Mouse (Mus musculus): Measurements from ENCODE around the gene Htra3.

Gene Htra3

DNA sequence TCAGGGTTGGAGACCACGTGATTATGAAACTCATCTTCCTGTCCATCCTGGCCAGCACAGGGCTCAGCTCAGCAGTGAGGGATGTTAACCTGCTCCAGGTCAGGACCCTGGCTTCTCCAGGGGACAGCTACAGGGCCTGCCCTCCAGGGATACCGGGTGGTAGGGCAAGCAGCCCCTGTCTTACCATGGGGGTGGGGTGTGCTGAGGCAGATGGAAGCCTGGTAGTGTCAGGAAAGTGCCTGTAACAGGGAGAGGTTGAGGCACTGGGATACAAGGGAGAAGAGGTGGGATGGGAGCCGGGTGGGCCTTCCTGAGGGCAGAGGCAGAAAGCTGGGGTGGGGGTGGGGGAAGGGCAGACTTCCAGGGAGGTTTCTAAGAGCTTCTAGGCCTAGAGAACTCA lies 27.3 kb downstream of the Htra3 start:
- DNase-seq = no peak

- DNase-seq = no peak
Measured at GRCm38 (mm10) chr5:35648230-35648629, 31.4 kb downstream of the Htra3 start.

GRCm38 (mm10) chr5:35647562-35647961 lies 32.0 kb downstream of the Htra3 start:
- DNase-seq = peak; percentile 70

- peak; percentile 62 for DNase-seq
Measured at GRCm38 (mm10) chr5:35646927-35647326, 32.7 kb downstream of the Htra3 start.

GRCm38 (mm10) chr5:35645938-35646493 lies 33.6 kb downstream of the Htra3 start:
- no peak for DNase-seq

- DNase-seq = no peak
Measured at GRCm38 (mm10) chr5:35644082-35644481, 35.5 kb downstream of the Htra3 start.

GRCm38 (mm10) chr5:35643401-35644048 lies 36.1 kb downstream of the Htra3 start:
- no peak for DNase-seq

GRCm38 (mm10) chr5:35641961-35642584 lies 37.5 kb downstream of the Htra3 start:
- DNase-seq = peak; percentile 65

DNA sequence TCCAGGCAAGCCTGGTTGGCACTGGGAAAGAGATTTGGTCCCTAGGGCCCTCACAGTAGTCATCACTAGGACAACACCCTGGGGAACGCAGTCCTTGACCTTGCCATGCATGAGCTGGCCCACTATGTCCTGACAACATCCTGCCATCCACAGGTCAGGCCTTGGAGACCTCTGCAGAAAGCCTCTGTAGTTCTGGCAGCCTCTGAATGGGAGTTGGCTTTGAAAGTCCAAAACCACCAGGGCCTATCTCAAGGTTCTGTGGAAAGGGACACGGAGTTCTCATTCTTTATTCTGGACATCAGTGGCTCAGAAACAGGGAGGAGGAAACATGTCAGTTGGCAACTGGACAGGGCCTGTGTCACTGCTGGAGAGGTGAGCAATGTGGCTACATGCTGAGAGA lies 43.6 kb downstream of the Htra3 start:
- DNase-seq = peak; percentile 49

GRCm38 (mm10) chr5:35632841-35633240 lies 46.7 kb downstream of the Htra3 start:
- DNase-seq = no peak

GRCm38 (mm10) chr5:35631755-35632154 lies 47.8 kb downstream of the Htra3 start:
- DNase-seq = no peak

- DNase-seq = no peak
Measured at GRCm38 (mm10) chr5:35631224-35631623, 48.4 kb downstream of the Htra3 start.

DNA sequence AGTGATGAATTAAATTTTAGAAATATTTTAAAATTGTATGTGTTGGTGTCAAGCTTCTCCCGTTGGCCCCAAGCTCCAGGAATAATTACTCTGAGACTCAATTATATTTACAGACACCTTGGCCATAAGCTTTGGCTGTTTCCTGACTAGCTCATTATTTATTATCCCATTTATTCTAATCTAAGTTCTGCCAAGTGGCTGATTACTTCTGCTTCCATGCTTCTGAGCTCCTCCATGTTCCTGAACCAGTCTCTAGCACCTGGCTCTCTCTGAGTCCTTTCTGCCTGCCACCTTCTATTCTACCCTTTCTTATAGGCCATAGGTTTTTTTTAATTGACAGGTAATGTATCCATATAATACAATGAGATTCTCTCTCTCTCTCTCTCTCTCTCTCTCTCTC lies 48.9 kb downstream of the Htra3 start:
- no peak for DNase-seq

- DNase-seq = no peak
Measured at GRCm38 (mm10) chr5:35629333-35629732, 50.2 kb downstream of the Htra3 start.

- DNase-seq = peak; percentile 80
Measured at GRCm38 (mm10) chr5:35628685-35629084, 50.9 kb downstream of the Htra3 start.

- DNase-seq = no peak
Measured at GRCm38 (mm10) chr5:35627307-35627840, 52.2 kb downstream of the Htra3 start.

DNA sequence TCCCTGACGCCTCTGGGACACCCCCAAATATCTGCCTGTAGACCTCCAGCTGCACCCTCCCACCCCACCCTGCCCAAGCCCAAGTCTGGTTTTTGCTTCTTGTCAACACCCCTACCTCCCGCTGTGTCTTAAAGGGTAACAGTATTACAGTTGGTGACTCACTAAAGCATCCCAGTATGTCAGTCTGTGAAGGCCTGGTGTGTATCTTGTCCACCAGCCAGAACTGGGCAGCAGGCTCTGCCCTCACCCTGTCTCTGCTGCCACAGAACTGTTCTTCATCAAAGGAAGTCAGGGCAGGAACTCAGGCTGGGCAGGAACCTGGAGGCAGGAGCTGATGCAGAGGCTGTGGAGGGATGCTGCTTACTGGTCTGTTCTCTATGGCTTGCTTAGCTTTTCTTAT lies 53.2 kb downstream of the Htra3 start:
- no peak for DNase-seq

GRCm38 (mm10) chr5:35624751-35625239 lies 54.8 kb downstream of the Htra3 start:
- DNase-seq = peak; percentile 87

- DNase-seq = no peak
Measured at GRCm38 (mm10) chr5:35623831-35624230, 55.8 kb downstream of the Htra3 start.

DNA sequence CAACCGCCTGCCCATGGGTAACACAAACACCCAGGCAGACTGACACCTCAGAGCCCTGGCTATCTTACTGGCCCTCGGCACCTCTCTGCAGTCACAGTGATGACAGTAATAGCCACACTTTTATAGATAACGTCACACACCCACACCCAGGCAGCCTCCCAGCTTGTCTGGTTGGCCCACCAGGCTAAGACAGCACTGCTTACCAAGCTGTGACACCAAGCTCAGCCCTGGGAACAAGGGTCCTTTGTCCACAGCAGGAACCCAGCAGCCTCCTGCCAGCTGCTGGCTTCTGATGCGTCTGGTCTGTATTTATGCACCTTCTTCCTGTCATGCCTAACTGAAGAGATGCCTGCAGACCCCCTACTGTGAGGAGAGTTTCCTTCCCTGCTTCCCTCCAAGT lies 58.5 kb downstream of the Htra3 start:
- no peak for DNase-seq

DNA sequence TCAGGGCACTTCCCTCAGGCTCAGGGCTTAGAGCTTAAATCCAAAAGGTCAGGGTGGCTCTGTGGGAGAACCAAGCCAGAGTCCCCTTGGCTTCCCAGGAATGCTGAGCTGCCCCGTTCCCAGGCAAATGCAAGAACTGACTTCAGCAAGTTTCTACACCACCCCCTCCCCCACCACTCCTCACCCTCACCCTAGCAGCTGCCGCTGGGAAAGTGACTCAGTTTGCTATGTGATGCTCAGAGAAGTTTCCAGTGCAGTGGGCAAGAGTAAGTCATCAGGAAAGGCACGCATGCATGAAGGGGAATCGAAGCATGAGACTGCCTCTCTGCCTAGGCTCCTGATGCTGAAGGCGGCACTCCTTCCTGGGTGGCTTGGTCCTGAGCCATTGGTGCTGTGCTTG lies 62.6 kb downstream of the Htra3 start:
- peak; percentile 43 for DNase-seq

DNA sequence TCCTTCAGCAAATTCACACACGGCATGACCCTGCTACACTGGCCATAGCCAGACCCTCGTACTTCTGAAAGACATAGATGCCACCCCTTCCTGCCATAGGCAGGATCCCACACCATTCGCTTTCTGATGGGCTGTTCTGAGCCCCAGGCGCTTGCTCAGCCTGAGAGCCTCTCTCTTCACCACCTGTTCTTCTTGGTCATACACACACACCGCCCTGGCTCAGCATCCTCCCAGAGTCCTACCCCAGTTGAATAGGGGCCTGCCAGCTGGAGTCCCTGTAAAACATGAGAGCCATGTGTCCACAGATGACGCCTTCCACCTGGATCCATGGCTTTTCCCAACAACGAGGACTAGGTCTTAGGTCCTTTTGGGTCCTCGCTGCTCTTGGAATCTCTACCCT lies 66.9 kb downstream of the Htra3 start:
- DNase-seq = no peak

DNA sequence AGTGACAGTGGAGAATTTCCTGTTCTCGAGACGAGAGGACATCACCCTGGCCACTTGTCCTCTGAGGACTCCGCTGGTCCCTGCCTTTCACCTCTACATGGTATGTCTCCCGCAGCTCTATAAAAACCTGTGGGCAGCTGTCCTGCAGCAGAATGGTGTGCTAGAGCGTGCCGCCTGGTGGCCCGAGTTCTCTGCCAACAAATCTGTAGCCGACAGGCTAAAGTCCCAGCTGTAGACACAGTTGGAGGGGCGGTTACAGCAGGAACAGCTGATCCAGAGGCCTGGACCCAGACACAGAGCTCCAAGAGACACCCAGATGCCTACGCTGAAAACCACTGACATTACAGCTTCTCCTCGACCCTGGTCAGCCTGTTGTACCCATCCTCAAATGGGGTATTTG lies 67.7 kb downstream of the Htra3 start:
- DNase-seq = peak; percentile 49

DNA sequence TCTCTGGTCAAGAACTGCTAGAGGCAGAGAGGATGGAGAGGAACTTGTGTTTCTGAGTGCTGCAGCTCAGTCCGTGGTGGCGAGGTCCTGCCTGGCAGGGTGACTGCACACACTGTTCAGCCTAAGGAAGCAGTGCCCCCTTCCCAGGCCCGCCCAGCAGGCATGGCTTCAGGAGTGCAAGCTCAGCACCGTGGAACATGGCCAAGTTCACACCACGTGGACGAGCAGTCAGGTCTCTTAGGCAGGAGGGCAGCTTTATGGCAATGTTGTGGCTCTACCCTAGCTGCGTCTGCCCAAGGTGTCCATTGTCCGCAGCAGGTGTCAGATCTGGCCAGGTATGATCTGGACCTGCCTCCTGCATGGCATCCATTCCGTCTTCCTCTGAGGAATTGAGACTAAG lies 68.4 kb downstream of the Htra3 start:
- no peak for DNase-seq

Data from lung, postnatal 10 days (tissue).